Mouse (Mus musculus) small intestine, adult 2 months (tissue): ENCODE results near the gene Dspp. TPM values are rescaled to one million over a fixed set of nuclear protein-coding genes. Genes with fewer than 3 reads are reported as not detected.

Experiments
- H3K27ac ChIP-seq: fragments of 200-500 bp; 2 replicates; pipeline ENCODE4 v1.5.1; 2012; ENCODE audit warnings: low read depth, low read length, control low read depth, inconsistent platforms; ENCODE audit not compliant: insufficient read depth
- H3K27me3 ChIP-seq: fragments of 200-500 bp; 2 replicates; pipeline ENCODE4 v1.6.1; 2012; ENCODE audit warnings: mild to moderate bottlenecking, moderate library complexity, low read length, inconsistent platforms; ENCODE audit not compliant: control insufficient read depth, insufficient read depth
- H3K36me3 ChIP-seq: fragments of 200-500 bp; 2 replicates; pipeline ENCODE4 v1.6.1; 2012; ENCODE audit warnings: mild to moderate bottlenecking, low read length, control low read depth, inconsistent platforms; ENCODE audit not compliant: control insufficient read depth, insufficient read depth
- H3K4me1 ChIP-seq: fragments of 200-500 bp; 2 replicates; pipeline ENCODE4 v1.6.1; 2012; ENCODE audit warnings: low read length, inconsistent platforms, mixed read lengths; ENCODE audit not compliant: control insufficient read depth, insufficient read depth, insufficient read length
- H3K4me3 ChIP-seq: fragments of 200-500 bp; 2 replicates; pipeline ENCODE4 v1.5.1; 2012; ENCODE audit warnings: low read depth, mild to moderate bottlenecking, control low read depth, inconsistent platforms, low read length, moderate library complexity
- CTCF ChIP-seq: fragments of 200-500 bp; IDR thresholded peaks from 2 replicates; pipeline ENCODE4 v1.5.1; 2012; ENCODE audit warnings: low read depth, mild to moderate bottlenecking, control low read depth, inconsistent platforms, low read length, moderate library complexity, mixed read lengths; ENCODE audit not compliant: insufficient replicate concordance, insufficient read length; ENCODE audit errors: extremely low read depth
- POLR2A ChIP-seq: fragments of 200-500 bp; IDR thresholded peaks from 2 replicates; pipeline ENCODE4 v1.6.1; 2012; ENCODE audit warnings: low read depth, mild to moderate bottlenecking, control low read depth, inconsistent platforms, low read length, moderate library complexity
- WGBS: fragments of 180-500 bp; shearing (Covaris S2); methylation state at CpG from one replicate; pipeline ENCODE4 v1.1.7; 2018; 5-methylcytosine and 5-hydroxymethylcytosine counted together
- polyA plus RNA-seq: library from polyadenylated mRNA; depleted of rRNA; stranded (reverse); fragments of >200 nt; gene quantifications from 2 replicates; pipeline ENCODE4 v1.2.3, GENCODE M21; 2012; rRNA removed

The Dspp gene
- polyA plus RNA-seq: not detected in 2 replicates

GRCm38 (mm10) chr5:104170412-104170811 is at the start of gene Dspp:
Dspp (plus strand) TSS chr5:104170712.
- Histone ChIP-seq H3K4me3 (no peak within 1 kb of the TSS), H3K27ac (no peak within 1 kb of the TSS), H3K4me1 (peaks cover 2% of the 10 kb centered on the region; the same call in 1 of the 2 replicates), H3K27me3 (no peaks in the 10 kb centered on the region), H3K36me3 (no peaks in the 10 kb centered on the region)
- TF ChIP-seq POLR2A: no peak
- no peak for TF ChIP-seq CTCF
- WGBS: 76% methylated on average over 7 of the region's 7 CpGs

- H3K27ac ChIP-seq: no peak overlapping the region
- WGBS: 72% methylated on average over 6 of the region's 6 CpGs
These were observed 46.4 kb upstream of the Dspp start for GRCm38 (mm10) chr5:104124016-104124658.

GRCm38 (mm10) chr5:104126561-104127320 is 43.8 kb upstream of the Dspp start:
- 74% methylated on average over 12 of the region's 12 CpGs for WGBS
- H3K27ac ChIP-seq: no peak overlapping the region
- no peak overlapping the region for H3K4me3 ChIP-seq

More at GRCm38 (mm10) chr5:104124016-104124658, 46.4 kb upstream of the Dspp start:
- no peak overlapping the region for H3K4me3 ChIP-seq
- no peaks in the 10 kb centered on the region for H3K27me3 ChIP-seq
- no peaks in the 10 kb centered on the region for H3K4me1 ChIP-seq
- no peak for TF ChIP-seq CTCF
- no peak for TF ChIP-seq POLR2A
- no peaks in the 10 kb centered on the region for H3K36me3 ChIP-seq

GRCm38 (mm10) chr5:104127351-104127750 is 43.2 kb upstream of the Dspp start:
- no peak overlapping the region for H3K4me3 ChIP-seq
- H3K27me3 ChIP-seq: no peaks in the 10 kb centered on the region
- no peaks in the 10 kb centered on the region for H3K36me3 ChIP-seq
- TF ChIP-seq CTCF (no peak), POLR2A (no peak)
- no peak overlapping the region for H3K27ac ChIP-seq
- H3K4me1 ChIP-seq: no peaks in the 10 kb centered on the region
- WGBS: 69% methylated on average over 1 of the region's 1 CpGs

More at GRCm38 (mm10) chr5:104126561-104127320, 43.8 kb upstream of the Dspp start:
- no peaks in the 10 kb centered on the region for H3K36me3 ChIP-seq
- H3K4me1 ChIP-seq: no peaks in the 10 kb centered on the region
- TF ChIP-seq CTCF (no peak), POLR2A (no peak)
- H3K27me3 ChIP-seq: no peaks in the 10 kb centered on the region

GRCm38 (mm10) chr5:104128281-104129031 is 42.1 kb upstream of the Dspp start:
- TF ChIP-seq POLR2A: no peak
- TF ChIP-seq CTCF: no peak
- no peaks in the 10 kb centered on the region for H3K27me3 ChIP-seq
- 64% methylated on average over 12 of the region's 12 CpGs for WGBS
- H3K4me3 ChIP-seq: no peak overlapping the region
- no peak overlapping the region for H3K27ac ChIP-seq
- no peaks in the 10 kb centered on the region for H3K4me1 ChIP-seq
- no peaks in the 10 kb centered on the region for H3K36me3 ChIP-seq

GRCm38 (mm10) chr5:104130891-104131290 is 39.6 kb upstream of the Dspp start:
- no peaks in the 10 kb centered on the region for H3K4me1 ChIP-seq
- H3K4me3 ChIP-seq: no peak overlapping the region
- TF ChIP-seq POLR2A (no peak), CTCF (no peak)
- H3K27me3 ChIP-seq: no peaks in the 10 kb centered on the region
- 88% methylated on average over 4 of the region's 4 CpGs for WGBS
- H3K36me3 ChIP-seq: no peaks in the 10 kb centered on the region
- no peak overlapping the region for H3K27ac ChIP-seq

- 28% methylated on average over 4 of the region's 4 CpGs for WGBS
- Histone ChIP-seq H3K4me3 (no peak overlapping the region), H3K27me3 (no peaks in the 10 kb centered on the region), H3K27ac (no peak overlapping the region), H3K36me3 (no peaks in the 10 kb centered on the region), H3K4me1 (no peaks in the 10 kb centered on the region)
- no peak for TF ChIP-seq POLR2A
- peak; percentile 40; the same call in 1 of the 2 replicates for TF ChIP-seq CTCF
These were observed 39.0 kb upstream of the Dspp start for GRCm38 (mm10) chr5:104131544-104131943.
